22 mouse cellular contexts compared by ENCODE assay signal in genomic region chr2:69158907-69159306, GRCm38 (mm10). TPM values are rescaled to one million over a fixed set of nuclear protein-coding genes. Genes with fewer than 3 reads are reported as not detected.
DNase-seq lines count a peak whose midpoint lies in the region; ATAC-seq and TF ChIP-seq lines count a peak whose summit lies in the region.
"Had no signal": no experiment of that assay in that cellular context is flagged by ENCODE, and none has a peak within 500 bp of the region (broad histone marks: within the 10 kb centered on the region; RNA-seq: fewer than 3 reads in every experiment).

No protein-coding gene starts in this region.

- no peaks in the 10 kb centered on the region for H3K9me3 ChIP-seq in intestine, embryonic 15.5 days
- H3K9me3 ChIP-seq in intestine, postnatal 0 days (ENCODE audit: control insufficient read depth), result no peaks in the 10 kb centered on the region
- no peaks in the 10 kb centered on the region for H3K9me3 ChIP-seq in midbrain, embryonic 11.5 days (ENCODE audit: control insufficient read depth, low read length)
- H3K9me3 ChIP-seq in midbrain, embryonic 10.5 days (replicated peaks), result no peaks in the 10 kb centered on the region
- no peaks in the 10 kb centered on the region for H3K9me3 ChIP-seq in intestine, embryonic 16.5 days (ENCODE audit: control insufficient read depth, low read length)
- H3K9me3 ChIP-seq: G1E had no signal

- no peaks in the 10 kb centered on the region for H3K36me3 ChIP-seq in intestine, embryonic 15.5 days
- H3K36me3 ChIP-seq in intestine, postnatal 0 days (ENCODE audit: control insufficient read depth, insufficient read depth), result peaks cover 7% of the 10 kb centered on the region
- no peaks in the 10 kb centered on the region for H3K36me3 ChIP-seq in midbrain, embryonic 11.5 days (ENCODE audit: control insufficient read depth, insufficient read depth, low read length)
- H3K36me3 ChIP-seq in midbrain, embryonic 10.5 days, result no peaks in the 10 kb centered on the region
- no peaks in the 10 kb centered on the region for H3K36me3 ChIP-seq in intestine, embryonic 16.5 days (ENCODE audit: control insufficient read depth, insufficient read depth, low read length)
- H3K36me3 ChIP-seq: G1E had no signal

- no peaks in the 10 kb centered on the region for H3K4me1 ChIP-seq in intestine, embryonic 15.5 days (replicated peaks)
- H3K4me1 ChIP-seq in intestine, postnatal 0 days (replicated peaks; ENCODE audit: control insufficient read depth, insufficient read depth, low read length), result no peaks in the 10 kb centered on the region
- H3K4me1 ChIP-seq in midbrain, embryonic 11.5 days (ENCODE audit: control insufficient read depth, insufficient read depth, low read length), result no peaks in the 10 kb centered on the region
- H3K4me1 ChIP-seq in midbrain, embryonic 10.5 days, result 0 out of 2 replicates have a peak, but pooled peaks cover 5% of the 10 kb centered on the region
- no peaks in the 10 kb centered on the region; the same call in 1 of the 2 replicates for H3K4me1 ChIP-seq in intestine, embryonic 16.5 days (ENCODE audit: control insufficient read depth, insufficient read depth, low read length)

- peak; percentile 33 for DNase-seq in midbrain, embryonic 11.5 days (ENCODE audit: low spot score, missing footprints)
- no peak for DNase-seq in midbrain, embryonic 10.5 days (ENCODE audit: low spot score)
- DNase-seq in cerebellum, postnatal 25 days, result no peak
- DNase-seq: adrenal gland, adult 2 months; adrenal gland, adult 8-10 months; adrenal gland, postnatal 10 days; adrenal gland, postnatal 14 days; adrenal gland, postnatal 25 days; adrenal gland, postnatal 36 days; B cell, adult 2 months; cerebellum, adult 11 months; cerebellum, adult 11-12 months; cerebellum, adult 18-20 months had no signal

- H3K9ac ChIP-seq in intestine, embryonic 15.5 days, result no peak overlapping the region
- H3K9ac ChIP-seq in intestine, postnatal 0 days (ENCODE audit: low read depth, low read length), result no peak overlapping the region
- no peak overlapping the region for H3K9ac ChIP-seq in midbrain, embryonic 11.5 days (ENCODE audit: low read length)
- H3K9ac ChIP-seq in intestine, embryonic 16.5 days (ENCODE audit: low read depth, low read length), result no peak overlapping the region

- no peak overlapping the region for H3K27ac ChIP-seq in intestine, embryonic 15.5 days
- no peak overlapping the region for H3K27ac ChIP-seq in intestine, postnatal 0 days (ENCODE audit: low read depth, low read length)
- H3K27ac ChIP-seq in midbrain, embryonic 11.5 days (ENCODE audit: low read depth, low read length), result no peak overlapping the region
- no peak overlapping the region for H3K27ac ChIP-seq in midbrain, embryonic 10.5 days (replicated peaks)
- no peak overlapping the region for H3K27ac ChIP-seq in intestine, embryonic 16.5 days (ENCODE audit: low read length)

- ATAC-seq in intestine, embryonic 15.5 days, result peak; percentile 81; the same call in 1 of the 2 replicates
- no peak; the same call in 1 of the 2 replicates for ATAC-seq in intestine, postnatal 0 days
- no peak for ATAC-seq in midbrain, embryonic 11.5 days (ENCODE audit: low FRiP score)
- peak; percentile 78 for ATAC-seq in intestine, embryonic 16.5 days
- ATAC-seq: activated CD4-positive, CD25-positive, alpha-beta regulatory T cell, adult 4 months; CD4-positive, CD25-positive, alpha-beta regulatory T cell, adult 4 months; Patski had no signal

- no peak overlapping the region for H3K4me3 ChIP-seq in intestine, embryonic 15.5 days (replicated peaks)
- H3K4me3 ChIP-seq in intestine, postnatal 0 days (ENCODE audit: low read depth, low read length), result no peak overlapping the region
- no peak overlapping the region for H3K4me3 ChIP-seq in midbrain, embryonic 11.5 days (ENCODE audit: low read depth, low read length)
- H3K4me3 ChIP-seq in midbrain, embryonic 10.5 days, result no peak overlapping the region
- H3K4me3 ChIP-seq in intestine, embryonic 16.5 days (ENCODE audit: low read length), result no peak overlapping the region

- TF ChIP-seq CTCF in intestine, postnatal 0 days (IDR thresholded peaks at IDR 0.05; ENCODE audit: low read depth), result no peak

- H3K27me3 ChIP-seq in intestine, embryonic 15.5 days (replicated peaks), result no peaks in the 10 kb centered on the region
- no peaks in the 10 kb centered on the region for H3K27me3 ChIP-seq in intestine, postnatal 0 days (replicated peaks; ENCODE audit: control insufficient read depth, insufficient read depth, low read length)
- H3K27me3 ChIP-seq in midbrain, embryonic 11.5 days (ENCODE audit: control insufficient read depth, insufficient read depth, low read length), result no peaks in the 10 kb centered on the region
- no peaks in the 10 kb centered on the region for H3K27me3 ChIP-seq in midbrain, embryonic 10.5 days (ENCODE audit: low read depth, poor library complexity, severe bottlenecking)
- H3K27me3 ChIP-seq in intestine, embryonic 16.5 days (replicated peaks; ENCODE audit: control insufficient read depth, insufficient read depth, low read length), result no peaks in the 10 kb centered on the region
- H3K27me3 ChIP-seq: CH12.LX, Patski had no signal

- H3K4me2 ChIP-seq in intestine, embryonic 15.5 days (replicated peaks), result no peak overlapping the region
- no peak overlapping the region for H3K4me2 ChIP-seq in intestine, postnatal 0 days (replicated peaks; ENCODE audit: low read depth)
- no peak overlapping the region for H3K4me2 ChIP-seq in midbrain, embryonic 11.5 days
- H3K4me2 ChIP-seq in intestine, embryonic 16.5 days (ENCODE audit: low read depth, low read length), result no peak overlapping the region

RNA-seq across cellular contexts. Expression of gene Nostrin, which starts 23.3 kb away (rescaled TPM):
- 22.5 and 24.0 TPM in 2 replicates for polyA plus RNA-seq in intestine, embryonic 15.5 days (2015; fragmentation: Nextera tagmentation; extraction: Ambion mirVana)
- 33.3 and 37.9 TPM in 2 replicates for polyA plus RNA-seq in intestine, postnatal 0 days (2015; fragmentation: Nextera tagmentation; extraction: Ambion mirVana)
- 0.77 and 1.2 TPM in 2 replicates for polyA plus RNA-seq in midbrain, embryonic 11.5 days (2014; fragmentation: Nextera tagmentation; extraction: Ambion mirVana)
- 0.84 and 0.87 TPM in 2 replicates for polyA plus RNA-seq in midbrain, embryonic 10.5 days (2016; fragmentation: Nextera tagmentation; extraction: Ambion mirVana)
- 31.7 and 32.3 TPM in 2 replicates for polyA plus RNA-seq in intestine, embryonic 16.5 days (2015; fragmentation: Nextera tagmentation; extraction: Ambion mirVana)
- polyA plus RNA-seq: G1E had no signal

RNA-seq across cellular contexts. Expression of gene Spc25, which starts 47.1 kb away (rescaled TPM):
- polyA plus RNA-seq in intestine, embryonic 15.5 days (2015; fragmentation: Nextera tagmentation; extraction: Ambion mirVana), result 120 and 135 TPM in 2 replicates
- polyA plus RNA-seq in intestine, postnatal 0 days (2015; fragmentation: Nextera tagmentation; extraction: Ambion mirVana), result 46.0 and 47.8 TPM in 2 replicates
- polyA plus RNA-seq in midbrain, embryonic 11.5 days (2014; fragmentation: Nextera tagmentation; extraction: Ambion mirVana), result 276 and 289 TPM in 2 replicates
- 250 and 252 TPM in 2 replicates for polyA plus RNA-seq in midbrain, embryonic 10.5 days (2016; fragmentation: Nextera tagmentation; extraction: Ambion mirVana)
- polyA plus RNA-seq in intestine, embryonic 16.5 days (2015; fragmentation: Nextera tagmentation; extraction: Ambion mirVana), result 113 and 123 TPM in 2 replicates

RNA-seq across cellular contexts. Expression of gene G6pc2, which starts 52.0 kb away (rescaled TPM):
- 0.73 and 0.90 TPM in 2 replicates for polyA plus RNA-seq in intestine, embryonic 15.5 days (2015; fragmentation: Nextera tagmentation; extraction: Ambion mirVana)
- polyA plus RNA-seq in intestine, postnatal 0 days (2015; fragmentation: Nextera tagmentation; extraction: Ambion mirVana), result not detected in 2 replicates
- polyA plus RNA-seq in midbrain, embryonic 11.5 days (2014; fragmentation: Nextera tagmentation; extraction: Ambion mirVana), result not detected in 2 replicates
- polyA plus RNA-seq in midbrain, embryonic 10.5 days (2016; fragmentation: Nextera tagmentation; extraction: Ambion mirVana), result not detected in 2 replicates
- polyA plus RNA-seq in intestine, embryonic 16.5 days (2015; fragmentation: Nextera tagmentation; extraction: Ambion mirVana), result 0.34 and 0.45 TPM in 2 replicates
- polyA plus RNA-seq: activated CD4-positive, CD25-positive, alpha-beta regulatory T cell, adult 4 months; adrenal gland, adult 2 months; C2C12; G1E had no signal

Comparison
In these comparisons a context has a peak if more than half of its experiments do, and no peak if none do; other contexts are left out.
1. ATAC-seq: peak in intestine, embryonic 15.5 days (single experiment) and intestine, embryonic 16.5 days (single experiment); none in intestine, postnatal 0 days (single experiment) and midbrain, embryonic 11.5 days (single experiment).
2. RNA of gene Nostrin, which starts 23.3 kb away (polyA plus RNA-seq): 33.3 to 37.9 TPM in intestine, postnatal 0 days, 31.7 to 32.3 TPM in intestine, embryonic 16.5 days and 22.5 to 24.0 TPM in intestine, embryonic 15.5 days; 0.77 to 1.2 TPM in midbrain, embryonic 11.5 days and 0.84 to 0.87 TPM in midbrain, embryonic 10.5 days; every median in the first group is over 10 times any median in the second.